Mouse (Mus musculus): Measurements from ENCODE around the gene Boc.

Gene Boc

GRCm38 (mm10) chr16:44526689-44527088, 32.0 kb downstream of the Boc start:
- no peak for DNase-seq

GRCm38 (mm10) chr16:44526044-44526443, 32.7 kb downstream of the Boc start:
- DNase-seq: no peak

GRCm38 (mm10) chr16:44523595-44523994, 35.1 kb downstream of the Boc start:
- no peak for DNase-seq

- no peak for DNase-seq
Measured at GRCm38 (mm10) chr16:44516498-44516897, 42.2 kb downstream of the Boc start.

GRCm38 (mm10) chr16:44510521-44511213, 48.0 kb downstream of the Boc start:
- DNase-seq: no peak

GRCm38 (mm10) chr16:44509458-44510344, 49.0 kb downstream of the Boc start:
- no peak for DNase-seq

GRCm38 (mm10) chr16:44508772-44509171, 49.9 kb downstream of the Boc start:
- no peak for DNase-seq

- no peak for DNase-seq
Measured at GRCm38 (mm10) chr16:44508025-44508424, 50.7 kb downstream of the Boc start.

- DNase-seq: no peak
Measured at GRCm38 (mm10) chr16:44507027-44507929, 51.4 kb downstream of the Boc start.

- DNase-seq: no peak
Measured at GRCm38 (mm10) chr16:44505243-44505642, 53.5 kb downstream of the Boc start.

GRCm38 (mm10) chr16:44502895-44503575, 55.7 kb downstream of the Boc start:
- no peak for DNase-seq

GRCm38 (mm10) chr16:44502325-44502724, 56.4 kb downstream of the Boc start:
- no peak for DNase-seq

- no peak for DNase-seq
Measured at GRCm38 (mm10) chr16:44501783-44502182, 56.9 kb downstream of the Boc start.

GRCm38 (mm10) chr16:44498447-44498846, 60.2 kb downstream of the Boc start:
- no peak for DNase-seq

GRCm38 (mm10) chr16:44496971-44497464, 61.7 kb downstream of the Boc start:
- DNase-seq: no peak

- DNase-seq: no peak
Measured at GRCm38 (mm10) chr16:44494441-44495108, 64.1 kb downstream of the Boc start.

- DNase-seq: no peak
Measured at GRCm38 (mm10) chr16:44493868-44494267, 64.8 kb downstream of the Boc start.

- no peak for DNase-seq
Measured at GRCm38 (mm10) chr16:44492706-44493105, 66.0 kb downstream of the Boc start.

- no peak for DNase-seq
Measured at GRCm38 (mm10) chr16:44492151-44492550, 66.5 kb downstream of the Boc start.

GRCm38 (mm10) chr16:44491051-44491450, 67.6 kb downstream of the Boc start:
- DNase-seq: no peak

GRCm38 (mm10) chr16:44487194-44487593, 71.5 kb downstream of the Boc start:
- DNase-seq: no peak

GRCm38 (mm10) chr16:44486612-44487011, 72.1 kb downstream of the Boc start:
- no peak for DNase-seq

Measured in thymus, adult 18-20 months (tissue).